Mouse (Mus musculus) E14TG2a.4 (cell line): ENCODE data around the gene Rpa1.

Source experiments
- CTCF ChIP-seq: conservative IDR thresholded peaks from 2 replicates; pipeline ENCODE4 v1.5.1; 2014; ENCODE audit warnings: low read length
- POU5F1 ChIP-seq: IDR thresholded peaks from 2 replicates; pipeline ENCODE4 v1.6.1; 2014; ENCODE audit warnings: low read length, borderline replicate concordance

GRCm38 (mm10) chr11:75275035-75275434 is 73.1 kb downstream of the Rpa1 start:
- no peak for TF ChIP-seq CTCF
- no peak for TF ChIP-seq POU5F1
